Mouse (Mus musculus): ENCODE measurements around the gene Ppm1l.

DNA sequence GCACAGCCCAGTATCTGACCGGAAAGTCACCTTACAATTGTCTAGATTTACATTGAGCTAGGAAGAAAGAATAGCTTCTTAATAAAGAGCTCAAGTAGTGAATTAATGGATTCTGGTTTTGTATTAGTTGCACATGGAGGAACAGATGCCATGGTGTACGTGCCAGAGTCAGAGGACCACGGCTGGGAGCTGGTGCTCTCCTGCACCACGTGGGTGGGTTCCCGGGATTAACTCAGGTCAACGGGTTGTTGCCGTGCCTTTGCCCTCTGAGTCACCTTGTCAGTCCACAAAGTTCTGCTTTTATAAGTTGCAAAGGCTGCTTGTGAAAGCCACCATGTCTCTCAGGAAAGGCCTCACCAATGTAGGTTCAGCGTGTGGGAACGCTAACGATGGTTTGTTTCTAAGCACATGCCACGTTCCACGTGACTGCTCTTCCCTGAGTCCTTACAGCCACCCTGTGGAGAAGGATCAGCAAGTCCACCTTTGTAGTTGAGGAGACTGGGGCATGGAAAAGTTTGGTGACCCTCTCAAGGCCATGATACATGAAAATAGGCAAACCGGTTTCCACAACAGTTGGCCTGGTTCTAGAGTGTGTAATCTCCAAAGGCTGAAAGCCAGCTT, 199.2 kb downstream of the Ppm1l start:
- TF ChIP-seq POLR2A (IDR thresholded peaks at IDR 0.05; ENCODE audit: control insufficient read depth in 1 of 2, insufficient read depth in 1 of 2, low read depth in 1 of 2, low read length in 2 of 2, poor library complexity in 1 of 2) (no peak), MYC (IDR thresholded peaks at IDR 0.05; ENCODE audit: low read depth, low read length) (no peak), RCOR1 (IDR thresholded peaks at IDR 0.05; ENCODE audit: low read depth, low read length) (no peak), CHD2 (IDR thresholded peaks at IDR 0.05; ENCODE audit: low read length) (no peak), CTCF (IDR thresholded peaks at IDR 0.05 in 2 of 3, conservative IDR thresholded peaks at IDR 0.05 in 1 of 3; ENCODE audit: control insufficient read depth in 1 of 3, insufficient read depth in 1 of 3, low read depth in 2 of 3, low read length in 3 of 3, poor library complexity in 1 of 3, severe bottlenecking in 1 of 3) (no peak), MAFK (IDR thresholded peaks at IDR 0.05; ENCODE audit: borderline replicate concordance, low read depth, low read length) (no peak)
